Mouse (Mus musculus) heart, adult 11 months (tissue): Measurements from ENCODE around the gene Dcdc2b.

Experiments used
- DNase-seq: peaks from one replicate; pipeline ENCODE4 v3.0.0; 2022

The Dcdc2b gene

GRCm38 (mm10) chr4:129614093-129614492 lies at the start of gene Dcdc2b:
Gene Dcdc2b, minus strand, starts transcription at chr4:129614257.
- DNase-seq: peak; percentile 94

DNA sequence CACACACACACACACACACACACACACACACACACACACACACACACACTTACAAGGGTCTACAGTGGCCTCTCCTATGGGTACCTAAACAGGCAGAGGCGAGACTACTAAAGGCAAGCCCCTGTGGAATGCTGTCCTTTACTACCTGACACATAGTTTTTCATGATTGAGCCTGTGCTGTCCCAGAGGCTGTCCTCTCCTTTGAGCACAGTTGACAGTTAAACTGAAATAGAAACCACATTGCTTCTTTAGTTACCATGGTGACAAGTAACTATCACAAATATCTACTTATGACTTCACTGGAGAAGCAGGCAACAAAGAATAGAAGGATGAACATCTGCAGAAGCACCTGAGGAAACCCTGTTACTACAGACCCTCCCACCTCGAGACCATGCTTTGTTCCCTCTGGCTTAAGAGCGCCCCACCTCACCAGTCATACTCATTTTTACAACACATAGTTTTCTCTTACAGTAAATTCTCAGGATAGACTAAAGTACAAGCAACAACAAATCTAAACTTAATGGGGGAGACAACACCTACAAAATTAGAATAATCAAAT lies 48.3 kb upstream of the Dcdc2b start:
- DNase-seq: no peak

DNA sequence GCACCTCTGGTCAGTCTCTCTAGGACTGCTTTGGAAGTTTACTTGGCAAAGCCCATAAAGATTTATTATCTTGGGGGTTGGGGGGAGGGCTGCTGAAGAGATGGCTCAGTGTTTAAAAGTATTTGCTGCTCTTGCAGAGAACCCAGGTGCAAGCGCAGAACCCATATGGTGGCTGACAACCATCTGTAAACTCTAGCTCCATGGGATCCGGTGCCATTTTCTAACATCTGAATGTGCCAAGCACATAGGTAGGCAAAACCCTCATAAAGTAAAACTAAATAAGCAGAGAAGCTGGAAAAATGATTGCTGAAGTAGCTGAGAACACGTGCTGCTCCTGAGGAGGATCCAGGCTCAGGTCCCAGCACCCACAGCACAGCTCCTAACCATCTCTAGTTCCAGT lies 47.5 kb upstream of the Dcdc2b start:
- DNase-seq: no peak

DNA sequence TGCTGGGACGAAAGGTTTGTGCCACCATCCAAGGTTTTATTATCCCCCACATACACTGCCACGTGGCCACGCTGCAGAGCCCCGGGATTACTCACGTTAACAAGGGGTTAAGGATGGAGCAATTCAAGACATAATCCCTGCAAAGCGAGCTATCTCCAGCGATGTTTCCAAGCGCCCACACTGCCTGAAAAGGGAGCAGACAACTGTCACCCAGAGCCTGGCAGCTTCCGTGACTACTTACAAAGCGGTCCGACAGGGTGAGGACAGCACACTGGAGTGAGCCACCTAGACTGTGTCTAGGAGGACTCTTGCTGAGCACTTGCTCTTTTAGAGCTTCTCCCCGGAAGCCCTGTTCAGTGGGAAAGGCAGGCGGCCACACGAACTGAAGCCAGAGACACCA lies 40.7 kb upstream of the Dcdc2b start:
- no peak for DNase-seq

- no peak for DNase-seq
Observed at GRCm38 (mm10) chr4:129650359-129650758, 36.3 kb upstream of the Dcdc2b start.

- DNase-seq: no peak
Observed at GRCm38 (mm10) chr4:129648656-129649055, 34.6 kb upstream of the Dcdc2b start.

GRCm38 (mm10) chr4:129645204-129645603 lies 31.1 kb upstream of the Dcdc2b start:
- peak; percentile 82 for DNase-seq

GRCm38 (mm10) chr4:129641756-129642155 lies 27.7 kb upstream of the Dcdc2b start:
- DNase-seq: peak; percentile 90

DNA sequence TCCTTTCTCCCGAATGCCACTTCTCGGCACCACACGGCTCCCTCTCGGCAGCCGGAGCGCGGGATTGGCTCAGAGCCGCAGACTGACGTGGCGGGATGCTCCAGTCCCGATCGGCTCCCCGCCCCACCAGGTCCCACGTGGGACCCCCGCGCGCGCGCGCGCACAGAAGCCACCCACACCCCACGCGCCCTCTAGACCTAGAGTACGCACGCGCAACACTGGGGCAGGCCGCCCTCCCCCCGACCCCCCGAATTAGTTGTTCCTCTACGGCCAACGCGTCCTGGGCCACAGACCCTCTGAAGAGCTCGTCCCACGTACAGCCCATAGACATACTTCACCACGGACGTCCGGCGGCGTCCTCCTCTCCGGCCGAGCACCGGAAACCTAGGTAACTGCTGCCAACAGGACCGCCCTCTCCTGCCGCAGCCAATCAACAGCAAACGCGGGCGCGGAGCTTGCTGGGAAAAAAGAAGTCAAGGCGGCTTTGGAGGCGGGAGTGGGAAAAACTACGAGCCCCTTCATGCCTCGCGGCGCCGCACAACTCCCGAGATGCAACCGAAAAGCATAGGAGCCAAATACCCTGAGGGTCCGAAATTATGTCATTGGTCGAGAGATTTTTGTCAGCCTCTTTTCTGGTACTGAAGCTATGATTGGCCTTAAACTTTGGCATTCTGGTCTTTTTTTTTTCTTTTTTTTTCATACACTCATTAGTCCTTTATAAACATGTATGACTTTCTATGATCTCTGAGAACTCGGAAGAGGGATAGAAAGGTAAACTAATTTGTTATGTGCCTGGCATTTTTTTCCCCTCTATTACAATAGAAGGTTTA lies 26.8 kb upstream of the Dcdc2b start, which contains the start of gene Txlna:
Gene Txlna, minus strand, starts transcription at position 428 of the 830 bp plus-strand sequence.
- peak; percentile 100 for DNase-seq

GRCm38 (mm10) chr4:129640101-129640637 lies 26.1 kb upstream of the Dcdc2b start:
- DNase-seq: peak; percentile 96

DNA sequence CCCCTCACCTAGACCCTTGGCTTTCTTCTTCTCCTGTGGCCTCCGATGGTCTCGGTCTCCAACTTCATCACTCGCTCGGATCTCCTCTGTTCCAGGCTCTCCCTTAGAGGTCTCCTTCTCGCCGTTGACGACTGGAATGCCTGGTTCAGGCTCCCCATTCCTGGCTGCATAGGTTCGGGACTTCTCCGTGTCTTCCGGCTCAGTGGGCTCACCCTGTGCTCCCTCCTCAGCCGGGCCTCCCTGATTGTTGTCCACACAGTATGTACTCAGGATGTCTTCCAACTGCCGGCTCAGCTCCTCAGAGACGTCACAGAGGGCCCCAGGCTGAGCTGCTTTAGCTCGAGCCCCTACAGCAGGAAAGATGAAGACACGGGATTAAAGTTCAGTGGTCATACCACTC lies 25.2 kb upstream of the Dcdc2b start:
- DNase-seq: peak; percentile 90

- DNase-seq: no peak
Observed at GRCm38 (mm10) chr4:129633852-129634251, 19.8 kb upstream of the Dcdc2b start.

DNA sequence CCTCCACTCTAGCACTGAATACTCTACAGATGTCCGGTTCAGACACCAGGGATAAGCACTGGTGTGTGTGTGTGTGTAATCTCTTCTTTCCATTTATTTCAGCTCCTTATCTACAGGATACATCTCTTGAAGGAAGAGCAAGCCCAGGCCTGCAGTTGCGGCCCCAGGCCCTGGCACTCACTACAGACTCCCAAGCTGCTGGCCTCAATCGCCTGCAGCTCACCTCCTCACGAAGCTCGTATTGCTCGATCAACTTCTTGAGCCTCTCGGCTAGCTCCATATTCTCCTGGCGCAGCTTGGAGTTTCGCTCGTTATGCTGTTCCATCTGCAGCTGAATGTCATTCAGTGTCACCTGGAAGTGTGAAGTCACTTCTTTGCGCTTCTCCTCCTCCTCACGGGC lies 17.8 kb upstream of the Dcdc2b start:
- no peak for DNase-seq

DNA sequence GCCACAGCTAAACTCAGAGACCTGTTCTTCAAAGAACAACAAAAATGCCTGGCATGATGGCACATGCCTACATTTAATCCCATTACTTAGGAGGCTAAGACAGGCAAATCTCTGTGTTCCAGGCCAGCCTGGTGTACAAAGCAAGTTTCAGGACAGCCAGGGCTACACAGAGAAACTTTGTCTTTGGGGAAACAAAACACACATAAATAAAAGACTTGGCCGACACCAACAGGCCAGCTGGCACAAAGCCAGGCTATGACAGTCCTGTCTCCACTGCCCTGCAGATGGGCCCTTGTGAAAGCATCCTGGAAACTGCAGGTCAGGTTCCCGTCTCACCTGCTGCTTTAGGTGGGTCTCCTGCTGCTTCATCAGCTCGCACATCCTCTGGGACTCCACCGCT lies 16.9 kb upstream of the Dcdc2b start:
- no peak for DNase-seq

- no peak for DNase-seq
Observed at GRCm38 (mm10) chr4:129626035-129626434, 12.0 kb upstream of the Dcdc2b start.

- DNase-seq: no peak
Observed at GRCm38 (mm10) chr4:129625496-129625895, 11.4 kb upstream of the Dcdc2b start.

GRCm38 (mm10) chr4:129625029-129625370 lies 10.9 kb upstream of the Dcdc2b start:
- peak; percentile 98 for DNase-seq

DNA sequence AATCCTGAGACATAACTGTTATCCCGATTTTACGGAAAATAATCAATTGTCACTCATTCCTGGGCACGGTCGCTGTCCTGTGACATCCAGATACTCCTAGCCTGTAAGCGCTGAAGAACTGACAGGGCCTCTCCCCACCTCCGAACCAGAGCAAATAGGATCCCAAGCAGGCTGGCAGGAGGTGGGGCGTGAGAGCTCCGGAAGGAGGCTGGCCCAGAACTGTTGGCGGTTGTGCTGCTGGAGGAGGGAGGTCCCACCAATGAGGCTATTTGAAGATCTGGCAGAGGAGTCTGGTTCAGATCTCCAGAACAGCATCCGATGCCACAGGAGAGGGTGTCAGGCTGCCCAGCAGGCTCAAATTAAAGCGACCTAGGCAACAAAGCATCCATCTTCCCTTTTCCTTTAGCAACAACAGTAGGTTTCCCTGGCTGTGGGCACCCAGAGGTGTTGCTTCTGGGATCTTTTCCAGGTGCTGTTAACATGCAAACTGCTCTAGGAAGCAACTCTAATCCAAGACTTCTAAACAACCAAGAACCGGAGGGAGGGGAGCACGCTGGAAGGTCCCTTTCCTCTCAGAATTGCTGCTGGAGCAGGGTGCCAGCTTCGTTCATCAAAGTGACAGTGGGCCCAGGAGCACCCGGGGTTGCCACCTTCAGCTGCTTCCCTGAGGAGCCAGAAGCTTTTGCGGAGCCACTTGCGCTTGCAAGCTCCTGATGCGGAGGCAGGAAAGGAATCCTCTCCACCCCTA lies 10.4 kb upstream of the Dcdc2b start:
- peak; percentile 100 for DNase-seq

GRCm38 (mm10) chr4:129623681-129624091 lies 9.6 kb upstream of the Dcdc2b start, which contains the start of gene Ccdc28b:
Gene Ccdc28b, minus strand, starts transcription at chr4:129623947.
- DNase-seq: peak; percentile 97

DNA sequence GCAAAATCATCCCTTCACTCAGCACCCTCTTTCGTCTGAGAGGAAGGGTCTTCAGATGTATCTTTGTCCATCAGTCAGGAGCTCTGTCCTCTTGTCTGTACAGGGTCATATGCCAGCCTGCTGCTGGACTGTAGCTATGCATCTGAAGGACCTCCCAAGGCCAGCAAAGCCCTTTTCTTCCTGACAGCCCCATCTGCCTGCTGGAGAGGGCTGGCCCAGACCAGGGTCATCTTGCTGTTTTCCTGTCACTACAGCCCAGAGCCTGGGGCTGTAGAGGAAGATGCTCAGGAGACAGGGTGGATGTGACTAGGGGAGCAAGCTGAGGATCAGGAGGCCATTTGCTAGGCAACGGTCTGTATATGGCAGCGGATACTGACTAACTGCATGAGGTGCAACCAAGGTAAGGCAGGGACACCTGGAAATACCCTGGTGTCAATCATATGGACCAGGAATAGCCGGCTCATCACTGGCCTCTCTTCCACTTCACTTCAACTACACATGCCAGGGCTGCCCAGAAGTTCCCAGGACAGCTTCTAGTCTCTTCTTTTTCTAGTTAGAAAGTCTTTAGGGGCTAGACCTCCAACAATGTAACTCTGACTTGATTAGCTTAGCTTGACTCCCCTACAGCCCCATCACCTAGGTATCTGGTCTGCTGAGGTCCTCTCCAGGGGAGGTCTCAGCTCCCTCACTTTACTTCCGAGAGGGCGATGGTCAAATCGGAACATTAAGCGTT lies 8.9 kb upstream of the Dcdc2b start:
- DNase-seq: peak; percentile 92

- DNase-seq: peak; percentile 92
Observed at GRCm38 (mm10) chr4:129622120-129622802, 8.2 kb upstream of the Dcdc2b start.

GRCm38 (mm10) chr4:129621283-129621841 lies 7.3 kb upstream of the Dcdc2b start:
- peak; percentile 99 for DNase-seq
